Mouse (Mus musculus) cortical plate, adult 2 months (tissue): Measurements from ENCODE around the gene Prlhr. TPM values are rescaled to one million over a fixed set of nuclear protein-coding genes. Genes with fewer than 3 reads are reported as not detected.

Source experiments
- H3K27ac ChIP-seq: fragments of 200-500 bp; 2 replicates; pipeline ENCODE4 v1.5.1; 2012; ENCODE audit warnings: low read length, control low read depth, inconsistent platforms; ENCODE audit not compliant: insufficient read depth
- H3K4me1 ChIP-seq: fragments of 200-500 bp; 2 replicates; pipeline ENCODE4 v1.6.1; 2011; ENCODE audit warnings: low read length; ENCODE audit not compliant: control insufficient read depth, insufficient read depth
- H3K4me3 ChIP-seq: fragments of 200-500 bp; 2 replicates; pipeline ENCODE4 v1.5.1; 2011; ENCODE audit warnings: mild to moderate bottlenecking, low read length, control low read depth; ENCODE audit not compliant: insufficient read depth
- CTCF ChIP-seq: fragments of 200-500 bp; IDR thresholded peaks from 2 replicates; pipeline ENCODE4 v1.5.1; 2011; ENCODE audit warnings: mild to moderate bottlenecking, control low read depth, low read length; ENCODE audit not compliant: insufficient read depth; ENCODE audit errors: extremely low read depth
- POLR2A ChIP-seq: fragments of 200-500 bp; IDR thresholded peaks from 2 replicates; pipeline ENCODE4 v1.6.1; 2011; ENCODE audit warnings: mild to moderate bottlenecking, low read length, control low read depth; ENCODE audit not compliant: insufficient read depth; ENCODE audit errors: extremely low read depth
- polyA plus RNA-seq: library from polyadenylated mRNA; depleted of rRNA; stranded (reverse); fragments of >200 nt; gene quantifications from 2 replicates; pipeline ENCODE4 v1.2.3, GENCODE M21; 2012; rRNA removed

The Prlhr gene
- polyA plus RNA-seq, 1 experiment, result not detected

DNA sequence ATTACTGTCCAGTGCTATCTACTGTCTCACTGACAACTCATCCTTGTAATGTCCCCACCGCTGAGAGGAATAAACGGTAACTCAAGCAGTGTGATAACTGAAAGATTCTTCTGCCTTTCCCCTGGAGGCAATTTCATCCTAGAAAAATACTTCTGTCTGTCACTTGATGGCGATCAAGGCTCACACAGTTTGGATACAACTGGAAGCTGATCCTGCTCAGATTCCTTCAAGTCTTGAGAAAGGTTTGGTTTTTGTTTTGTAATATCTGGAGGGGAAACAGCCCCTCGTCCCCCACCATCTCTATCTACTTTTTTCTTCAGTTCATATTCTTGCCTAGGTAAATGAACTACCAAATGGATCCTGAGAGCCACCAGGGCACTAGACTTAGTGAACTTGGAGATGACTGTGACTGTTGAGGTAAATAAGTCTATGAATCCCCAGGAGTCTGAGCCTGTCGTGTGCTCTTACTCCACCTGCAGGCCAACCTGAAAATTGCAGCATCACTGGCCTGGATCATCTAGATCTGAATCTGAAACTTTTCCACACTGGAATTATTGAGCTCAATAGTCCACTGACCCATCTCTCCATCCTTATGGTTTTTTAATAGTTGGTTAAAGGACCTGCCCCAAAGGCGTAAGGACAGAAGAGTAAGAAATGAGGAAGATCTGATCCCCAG is 30.4 kb downstream of the Prlhr start:
- Histone ChIP-seq H3K27ac (no peak overlapping the region), H3K4me3 (no peak overlapping the region), H3K4me1 (no peaks in the 10 kb centered on the region)
- no peak for TF ChIP-seq POLR2A
- peak; percentile 59 for TF ChIP-seq CTCF

DNA sequence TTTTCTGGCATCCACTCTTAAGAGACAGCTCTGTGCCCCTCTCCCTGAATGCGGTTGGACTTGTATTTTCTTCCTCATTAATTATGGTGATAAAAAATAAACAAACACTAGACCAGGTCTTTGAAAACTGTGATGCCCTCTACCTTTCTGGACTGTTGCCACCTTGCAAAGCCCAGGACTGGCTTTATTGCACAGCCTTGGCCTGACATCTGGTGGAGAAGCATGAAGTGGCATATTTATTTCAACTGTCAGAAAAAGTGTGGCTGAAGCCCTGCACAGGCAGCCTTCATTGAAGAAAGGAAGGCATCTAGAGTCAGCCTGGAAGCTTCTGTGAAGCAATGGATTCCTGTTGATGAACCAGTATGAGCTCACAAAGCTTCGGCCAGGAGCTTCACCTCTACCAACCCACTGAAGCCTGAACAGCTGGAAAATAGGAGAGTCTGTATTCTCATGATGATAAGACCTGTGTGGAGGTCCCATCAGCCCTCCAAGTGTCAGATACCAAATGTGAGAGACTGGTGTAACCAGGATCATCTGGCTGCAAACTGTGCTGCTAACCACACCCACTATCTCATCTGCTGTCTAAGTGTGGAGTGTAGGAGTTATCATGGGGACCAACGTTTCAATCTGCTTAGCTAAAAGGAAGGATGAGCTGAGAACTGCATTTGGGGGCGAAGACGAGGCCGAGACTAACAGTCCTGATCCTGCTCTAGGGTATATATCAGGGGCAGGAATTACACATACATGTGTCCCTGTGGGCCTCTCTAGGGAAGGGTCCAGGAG is 35.6 kb downstream of the Prlhr start:
- H3K4me3 ChIP-seq, result no peak overlapping the region
- no peak overlapping the region for H3K27ac ChIP-seq

DNA sequence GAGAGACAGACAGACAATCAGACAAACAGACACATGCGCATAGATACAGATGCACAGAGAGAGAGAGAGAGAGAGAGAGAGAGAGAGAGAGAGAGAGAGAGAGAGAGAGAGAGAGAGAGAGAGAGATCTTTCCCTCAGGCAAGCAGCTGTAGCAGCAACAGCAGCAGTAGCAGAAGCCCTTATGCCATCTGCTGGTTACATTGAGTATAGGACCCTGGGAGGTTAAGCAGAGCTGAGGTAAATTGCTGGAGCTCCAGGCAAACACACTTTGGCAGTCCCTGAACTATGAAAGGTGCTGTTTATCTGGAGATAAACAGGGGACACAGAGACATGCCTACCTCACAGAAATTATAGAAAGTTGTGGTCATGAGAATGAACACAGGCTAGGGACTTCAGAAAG is 50.5 kb downstream of the Prlhr start:
- Histone ChIP-seq H3K27ac (no peak overlapping the region), H3K4me3 (no peak overlapping the region), H3K4me1 (no peaks in the 10 kb centered on the region)
- TF ChIP-seq CTCF (peak; percentile 64), POLR2A (no peak)

More for the DNA sequence above, 35.6 kb downstream of the Prlhr start:
- peak; percentile 31 for TF ChIP-seq CTCF
- no peak for TF ChIP-seq POLR2A
- H3K4me1 ChIP-seq, result no peaks in the 10 kb centered on the region

Other genes starting within 250 kb of the Prlhr start
- 19.9 and 20.8 TPM in 2 replicates for gene Fam204a, start 241.6 kb downstream of the Prlhr start, polyA plus RNA-seq
- 20.9 and 22.5 TPM in 2 replicates for gene Cacul1, start 112.7 kb upstream of the Prlhr start, polyA plus RNA-seq